Mouse (Mus musculus) adrenal gland, adult 8-10 months (tissue): Measurements from ENCODE around the gene BC030870. TPM values are rescaled to one million over a fixed set of nuclear protein-coding genes. Genes with fewer than 3 reads are reported as not detected.
"Not testable (repeated sequence)": the region's sequence is repeated elsewhere in the genome, so short reads cannot be mapped to it uniquely, and the experiment has no call there.

Source experiments
- DNase-seq: peaks from one replicate; pipeline ENCODE4 v3.0.0; 2022
- total RNA-seq, 4 experiments: library from RNA; stranded (reverse); gene quantifications; 2 replicates each; pipeline ENCODE4 v1.2.4; 2022

Gene BC030870
- not detected for total RNA-seq

- DNase-seq: no peak
Observed at GRCm38 (mm10) chr8:65129199-65129788, at the start of gene BC030870. BC030870 (minus strand) TSS chr8:65129563.

- DNase-seq: no peak
Observed at GRCm38 (mm10) chr8:65174746-65175476, 45.5 kb upstream of the BC030870 start.

GRCm38 (mm10) chr8:65169184-65169583 is 39.8 kb upstream of the BC030870 start:
- DNase-seq: no peak

GRCm38 (mm10) chr8:65160676-65161075 is 31.3 kb upstream of the BC030870 start:
- not testable (repeated sequence) for DNase-seq

GRCm38 (mm10) chr8:65159096-65159748 is 29.9 kb upstream of the BC030870 start:
- no peak for DNase-seq

GRCm38 (mm10) chr8:65157901-65158300 is 28.5 kb upstream of the BC030870 start:
- no peak for DNase-seq

- DNase-seq: no peak
Observed at GRCm38 (mm10) chr8:65138830-65139466, 9.6 kb upstream of the BC030870 start.

- DNase-seq: no peak
Observed at GRCm38 (mm10) chr8:65126454-65126853, 2.9 kb downstream of the BC030870 start.

GRCm38 (mm10) chr8:65126014-65126413 is 3.3 kb downstream of the BC030870 start:
- DNase-seq: no peak

- no peak for DNase-seq
Observed at GRCm38 (mm10) chr8:65112092-65112491, 17.3 kb downstream of the BC030870 start.

- peak; percentile 20 for DNase-seq
Observed at GRCm38 (mm10) chr8:65110285-65110691, 19.1 kb downstream of the BC030870 start.

- DNase-seq: no peak
Observed at GRCm38 (mm10) chr8:65108936-65109335, 20.4 kb downstream of the BC030870 start.

GRCm38 (mm10) chr8:65107936-65108718 is 21.2 kb downstream of the BC030870 start:
- DNase-seq: no peak

- no peak for DNase-seq
Observed at GRCm38 (mm10) chr8:65104041-65104440, 25.3 kb downstream of the BC030870 start.

- DNase-seq: no peak
Observed at GRCm38 (mm10) chr8:65103632-65104031, 25.7 kb downstream of the BC030870 start.

- DNase-seq: no peak
Observed at GRCm38 (mm10) chr8:65099735-65100134, 29.6 kb downstream of the BC030870 start.

- no peak for DNase-seq
Observed at GRCm38 (mm10) chr8:65097760-65098415, 31.5 kb downstream of the BC030870 start.

GRCm38 (mm10) chr8:65089781-65090180 is 39.6 kb downstream of the BC030870 start:
- no peak for DNase-seq

- DNase-seq: no peak
Observed at GRCm38 (mm10) chr8:65088120-65088519, 41.2 kb downstream of the BC030870 start.

GRCm38 (mm10) chr8:65087711-65088110 is 41.7 kb downstream of the BC030870 start:
- DNase-seq: no peak

- DNase-seq: no peak
Observed at GRCm38 (mm10) chr8:65085680-65086079, 43.7 kb downstream of the BC030870 start.

GRCm38 (mm10) chr8:65080731-65081130 is 48.6 kb downstream of the BC030870 start:
- peak; percentile 48 for DNase-seq
